Mouse (Mus musculus) adrenal gland, postnatal 25 days (tissue): Measurements from ENCODE around the gene Fut8. TPM values are rescaled to one million over a fixed set of nuclear protein-coding genes. Genes with fewer than 3 reads are reported as not detected.
"Not testable (repeated sequence)": the region's sequence is repeated elsewhere in the genome, so short reads cannot be mapped to it uniquely, and the experiment has no call there.

ENCODE experiments used
- DNase-seq: peaks from one replicate; pipeline ENCODE4 v3.0.0; 2021; ENCODE audit warnings: mixed read lengths
- total RNA-seq: library from RNA; stranded (reverse); gene quantifications from 2 replicates; pipeline ENCODE4 v1.2.3, GENCODE M21; 2021

The Fut8 gene
- total RNA-seq, 1 experiment from 2014 or later = 47.7 TPM

DNA sequence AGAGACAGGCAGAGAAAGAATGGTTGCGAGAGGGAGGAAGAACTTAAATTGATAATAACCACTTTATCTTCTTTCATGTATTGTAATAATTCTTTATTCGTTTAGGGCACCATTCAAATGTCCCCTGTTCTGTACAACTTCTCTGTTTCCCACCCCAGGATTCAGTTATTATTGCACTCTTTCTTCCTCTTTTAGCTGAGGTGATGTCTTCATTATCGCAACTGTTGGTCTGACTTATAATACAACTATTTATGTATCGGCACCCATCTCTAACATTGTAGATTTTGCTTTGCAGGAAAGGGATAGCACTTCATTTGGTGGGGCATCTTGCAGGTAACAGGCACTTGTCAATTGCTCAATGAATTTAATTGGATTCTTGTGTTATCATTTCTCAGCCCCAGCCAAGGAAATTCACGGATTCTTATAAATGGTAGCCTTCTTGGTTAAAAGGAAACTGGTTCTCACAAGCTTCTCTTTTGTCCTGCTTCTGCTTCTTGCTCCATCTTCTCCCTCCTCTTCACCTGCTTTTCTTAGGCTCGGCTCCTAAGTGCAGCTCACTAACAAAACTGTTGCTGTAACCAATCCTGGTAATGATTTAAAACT is 15.6 kb upstream of the Fut8 start:
- DNase-seq = no peak

DNA sequence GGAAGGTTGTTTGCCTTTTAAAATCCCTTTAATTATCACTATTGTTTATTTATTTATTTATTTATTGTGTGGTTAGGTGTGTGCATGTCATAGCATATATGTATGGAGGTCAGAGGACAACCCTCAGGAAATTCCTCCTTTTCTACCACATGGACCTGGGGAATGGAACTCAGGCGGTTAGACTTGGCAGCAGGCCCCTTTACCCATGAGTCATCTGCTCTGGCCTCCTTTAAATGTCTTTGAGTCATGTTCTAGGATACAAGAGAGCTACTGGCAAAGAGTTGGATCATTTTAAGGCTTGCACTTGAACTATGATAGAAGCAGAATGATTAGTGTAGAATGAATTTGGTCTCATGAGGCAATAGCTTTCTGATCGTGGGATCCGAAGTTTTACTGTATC is 14.3 kb upstream of the Fut8 start:
- peak; percentile 74 for DNase-seq

DNA sequence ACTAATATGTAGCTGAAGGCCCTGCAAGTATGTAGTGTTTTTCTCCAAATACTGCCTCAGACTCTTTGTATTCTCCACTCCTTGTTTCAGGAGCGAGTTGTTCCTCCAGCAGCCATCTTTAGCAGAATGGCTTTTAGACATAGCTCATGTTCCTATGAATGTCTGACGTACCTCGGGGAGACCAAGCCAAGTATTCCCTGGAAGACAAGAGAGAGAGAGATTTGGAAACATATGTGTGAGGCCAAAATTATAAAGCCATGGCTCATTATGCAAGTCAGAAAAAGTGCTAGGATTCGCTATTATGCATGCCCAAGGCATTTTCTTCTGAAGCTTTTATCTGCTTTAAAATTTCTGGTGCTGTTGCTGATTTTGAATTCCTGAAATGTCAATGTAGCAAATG is 13.8 kb upstream of the Fut8 start:
- DNase-seq = no peak

DNA sequence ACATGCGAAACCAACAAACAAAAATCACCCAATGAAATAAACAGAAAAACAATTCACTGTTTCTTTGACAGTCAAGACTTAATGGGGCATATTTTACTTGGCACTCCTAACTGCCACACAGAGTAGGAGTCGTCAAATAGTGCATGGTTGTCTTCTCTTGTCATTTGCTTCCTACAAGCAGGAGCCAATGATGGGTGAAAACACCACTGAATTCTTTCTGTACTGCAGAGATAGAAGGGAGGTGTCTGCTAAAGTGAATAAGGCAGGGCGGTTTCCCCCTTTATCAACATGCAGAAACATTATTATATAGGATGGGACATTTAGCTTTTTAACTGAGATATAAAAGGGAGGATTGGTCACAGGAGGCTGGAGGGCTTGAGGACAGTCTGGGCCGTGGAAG is 13.0 kb upstream of the Fut8 start:
- DNase-seq = no peak

DNA sequence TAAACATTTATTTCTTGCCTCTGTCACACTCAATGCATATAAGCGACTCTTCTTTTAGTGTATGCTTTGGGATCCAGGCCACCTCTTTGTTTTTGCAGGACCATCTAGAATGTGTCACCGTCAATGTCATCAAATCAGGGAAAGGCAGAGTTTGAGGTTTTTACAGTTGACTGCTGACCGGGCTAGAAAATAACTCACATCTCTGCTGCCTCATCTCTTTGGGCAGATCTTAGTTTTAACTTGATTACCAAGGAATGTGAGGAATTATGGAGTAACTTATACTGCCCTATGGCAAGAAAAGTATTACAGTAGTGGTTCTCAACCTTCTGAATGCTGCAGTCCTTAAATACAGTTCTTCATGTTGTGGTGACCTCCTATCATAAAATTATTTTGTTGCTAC is 12.2 kb upstream of the Fut8 start:
- DNase-seq = no peak

DNA sequence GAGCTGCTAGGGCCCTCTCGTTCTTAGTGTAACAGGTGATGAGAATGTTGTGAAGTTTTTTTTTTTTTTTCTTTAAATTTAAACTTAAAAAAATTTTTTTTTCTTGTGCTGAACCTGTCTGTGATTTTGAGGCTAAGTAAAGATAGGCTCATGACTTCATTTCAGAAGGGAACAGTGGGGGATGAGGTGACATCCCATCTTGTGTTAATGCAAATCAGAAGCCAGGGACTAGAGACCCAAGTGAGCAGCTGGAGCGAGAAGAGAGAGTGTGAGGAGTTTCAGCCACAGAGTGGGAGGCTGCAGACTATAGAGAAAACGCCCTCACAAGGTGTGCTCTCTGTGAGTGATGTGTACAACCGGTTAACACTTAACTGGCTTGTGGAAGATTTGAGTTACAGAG is 2.0 kb upstream of the Fut8 start:
- DNase-seq = no peak

DNA sequence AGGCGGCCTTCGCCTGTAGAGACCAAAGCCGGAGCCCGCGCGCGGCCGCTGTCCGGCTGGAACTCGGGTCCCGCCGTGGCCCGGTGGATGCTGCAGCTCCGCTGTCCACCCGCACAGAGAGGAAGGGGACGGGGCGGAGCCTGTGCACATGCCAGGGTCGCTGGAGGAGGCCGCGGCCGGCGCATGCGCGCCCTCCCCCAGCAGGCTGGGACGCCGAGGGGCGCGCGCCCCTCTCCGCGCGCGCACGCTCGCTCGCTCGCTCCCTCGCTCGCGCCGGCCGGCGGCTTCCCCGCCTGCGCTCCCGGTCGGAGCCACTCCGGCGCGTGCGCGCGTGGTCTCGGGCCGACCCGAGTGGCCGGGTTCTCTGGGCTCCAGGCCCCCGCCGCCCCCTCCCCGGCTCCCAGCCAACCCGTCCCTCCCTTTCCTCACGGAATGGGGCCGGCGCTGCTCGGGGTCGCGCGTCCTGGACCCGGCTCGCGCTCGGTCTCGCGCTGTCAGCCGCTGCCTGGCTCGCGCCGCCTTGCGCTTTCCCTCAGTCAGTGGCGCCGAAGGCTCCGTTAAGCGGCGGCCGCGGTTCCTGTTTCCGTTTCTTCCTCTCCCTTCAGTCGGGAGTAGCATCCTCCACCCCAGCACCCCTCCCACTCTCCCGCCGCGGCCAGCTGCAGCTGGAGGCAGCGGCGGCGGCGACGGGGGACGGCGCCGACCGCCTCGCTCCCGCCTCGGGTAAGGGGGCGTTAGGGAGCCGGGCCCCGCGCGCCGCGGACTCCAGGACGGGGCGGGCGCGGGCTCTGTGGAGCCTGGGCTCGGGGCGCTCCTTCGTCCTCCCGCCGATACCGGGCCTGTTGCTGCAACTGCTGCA is 835 bp downstream of the Fut8 start:
- peak; percentile 95 for DNase-seq

DNA sequence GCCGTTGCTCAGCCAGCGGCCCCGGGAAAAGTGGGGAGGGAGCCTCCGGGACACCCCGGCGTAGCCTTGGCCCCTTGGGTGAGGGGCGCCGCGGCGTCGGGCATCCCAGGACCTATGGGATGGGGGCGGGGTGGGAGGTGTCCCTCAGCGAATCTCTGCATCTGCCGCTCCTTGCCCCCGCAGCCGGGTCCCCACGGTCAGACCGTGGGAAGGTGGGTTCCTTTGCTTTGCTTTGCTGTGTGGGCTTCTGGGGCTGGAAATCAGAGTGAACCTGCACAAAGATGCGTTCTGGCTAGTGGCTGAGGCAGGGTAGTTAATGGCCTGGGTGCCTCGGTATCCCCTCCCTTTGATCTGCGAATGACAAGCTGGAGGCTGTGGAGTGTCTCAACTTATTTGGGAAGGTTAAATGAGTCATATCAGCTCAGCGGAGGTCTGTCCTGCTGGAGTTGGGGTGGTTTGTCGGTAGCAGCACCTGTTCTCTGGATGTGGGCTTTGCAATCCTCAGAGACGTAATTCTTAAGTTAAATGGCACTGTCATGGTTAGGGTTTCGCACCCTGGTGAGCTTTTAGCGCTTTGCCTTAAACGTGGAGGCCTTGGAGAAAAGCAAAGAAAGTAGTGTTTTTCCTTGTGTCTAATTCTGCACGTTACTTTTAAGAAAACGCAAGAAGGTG is 1.6 kb downstream of the Fut8 start:
- no peak for DNase-seq

DNA sequence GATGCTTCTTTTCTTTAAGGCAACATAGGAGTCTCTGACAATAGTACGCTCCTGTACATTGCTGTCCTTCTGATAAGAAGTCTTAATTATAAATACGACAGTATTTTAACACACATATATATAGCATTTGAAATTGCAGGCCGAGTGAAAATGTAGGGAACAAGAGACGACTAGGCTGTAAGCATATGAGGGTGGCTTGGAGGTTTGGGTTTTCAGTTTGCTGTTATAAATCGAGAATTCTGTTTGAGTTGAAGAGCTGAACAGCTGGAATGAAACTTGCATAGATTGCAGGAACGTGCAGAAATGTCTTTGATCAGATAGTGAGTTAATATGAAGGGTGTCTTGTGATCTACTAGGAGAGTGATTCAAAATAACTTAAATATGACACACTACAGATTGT is 2.4 kb downstream of the Fut8 start:
- no peak for DNase-seq

DNA sequence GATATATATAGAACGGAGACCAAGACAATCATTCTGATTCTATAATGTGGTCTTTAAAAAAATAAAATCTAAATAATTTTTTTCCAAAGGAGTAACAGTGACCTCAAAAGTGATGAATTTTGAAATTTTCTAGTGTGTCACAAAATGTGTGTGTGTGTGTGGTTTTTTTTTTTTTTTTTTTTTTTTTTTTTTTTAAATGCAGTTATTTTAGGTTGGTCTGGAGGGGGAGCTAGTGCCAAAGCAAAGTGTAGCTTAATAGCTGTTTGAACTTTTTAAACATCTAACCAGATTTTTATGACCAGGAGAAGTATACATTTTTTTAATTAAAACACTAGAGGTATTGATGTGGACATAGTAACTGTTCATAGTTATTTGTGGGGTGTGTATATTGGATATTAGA is 2.9 kb downstream of the Fut8 start:
- no peak for DNase-seq

DNA sequence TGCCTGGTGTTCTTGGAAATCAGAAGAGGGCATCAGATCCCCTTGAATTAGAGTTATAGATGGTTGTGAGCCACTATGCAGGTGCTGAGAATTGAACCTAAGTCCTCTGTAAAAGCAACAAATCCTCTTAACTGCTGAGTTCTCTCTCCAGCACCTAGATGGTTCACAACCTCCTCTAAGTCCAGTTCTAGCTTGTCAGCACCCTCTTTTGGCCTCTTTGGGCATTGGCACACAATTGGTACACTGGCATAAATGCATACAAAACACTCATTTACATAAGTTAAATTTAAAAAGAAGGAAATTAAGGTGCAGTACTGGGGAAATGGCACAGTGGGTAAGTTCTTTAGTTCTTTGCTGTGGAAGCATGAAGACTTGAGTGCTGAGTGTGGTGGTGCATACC is 24.7 kb downstream of the Fut8 start:
- DNase-seq = no peak

DNA sequence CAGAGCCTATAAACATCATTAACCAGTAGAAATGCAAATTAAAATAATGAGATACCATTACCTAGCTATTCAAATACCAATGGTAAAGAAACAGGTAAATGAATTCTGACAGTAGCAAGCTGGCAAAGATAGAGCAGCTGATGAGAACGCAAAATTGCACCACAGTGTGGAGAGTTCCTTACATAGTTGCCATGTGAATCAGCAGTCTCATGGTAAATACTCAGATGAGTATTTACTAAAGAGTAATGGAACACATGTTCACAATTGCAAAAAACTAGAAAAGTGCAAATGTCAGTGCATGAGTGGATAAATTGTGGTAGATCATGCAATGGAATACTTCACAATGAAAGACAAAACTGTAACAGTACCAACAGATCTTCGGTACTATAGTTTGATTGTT is 25.9 kb downstream of the Fut8 start:
- DNase-seq = no peak

DNA sequence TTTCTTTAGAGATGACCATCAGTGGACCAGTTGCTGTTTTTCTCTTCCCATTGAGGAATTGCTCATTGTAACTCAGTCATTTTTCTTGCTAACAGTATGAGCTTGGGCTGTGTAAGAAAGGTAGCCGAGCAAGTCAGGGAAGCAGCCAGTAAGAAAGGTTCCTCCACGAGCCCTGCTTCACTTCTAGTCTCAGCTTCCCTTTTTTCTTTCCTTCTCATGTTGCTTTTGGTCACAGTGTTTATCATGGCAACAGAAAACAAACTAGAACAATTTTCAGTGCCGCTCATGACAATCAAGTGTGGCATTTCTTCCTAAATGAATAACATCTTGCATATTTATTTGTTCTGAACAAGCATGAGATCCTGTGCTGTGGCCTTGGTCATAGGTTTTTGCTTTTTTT is 32.8 kb downstream of the Fut8 start:
- DNase-seq = no peak

DNA sequence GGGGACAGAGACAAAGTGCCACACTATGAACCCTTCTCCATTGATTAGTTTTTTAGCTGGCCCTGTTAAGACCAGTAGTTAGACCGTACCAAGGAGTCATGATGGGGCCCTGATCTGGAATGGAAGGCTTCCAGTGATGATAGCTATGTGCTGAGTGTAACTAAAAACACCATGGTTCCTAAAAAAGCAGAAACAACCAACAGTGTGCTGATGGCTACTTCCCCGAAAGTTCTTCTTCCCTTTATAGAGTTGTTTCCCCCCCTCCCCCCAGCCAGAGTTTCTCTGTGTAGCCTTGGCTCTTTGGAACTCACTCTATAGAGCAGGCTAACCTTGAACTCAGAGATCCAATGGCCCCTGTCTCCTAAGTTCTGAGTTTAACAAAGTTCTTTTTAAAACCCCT is 50.6 kb downstream of the Fut8 start:
- no peak for DNase-seq

DNA sequence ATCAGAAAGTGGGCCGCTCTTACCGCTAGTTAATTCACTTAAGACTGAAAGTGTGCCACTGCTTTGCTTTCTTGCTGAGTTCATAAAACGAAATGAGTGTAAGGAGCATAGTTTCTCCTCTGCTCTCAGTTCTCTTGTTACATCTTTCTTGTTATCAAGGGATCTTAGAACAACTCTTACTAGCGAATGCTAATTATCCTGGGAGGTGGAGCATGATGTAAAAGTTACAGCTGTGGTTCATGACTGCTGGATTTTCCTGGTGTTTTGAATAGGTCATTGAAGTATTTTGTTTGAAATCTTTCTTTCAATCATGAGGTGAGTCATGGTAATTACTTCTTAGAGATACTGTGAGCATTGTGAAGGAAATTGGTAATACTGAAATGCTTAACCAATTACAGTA is 53.1 kb downstream of the Fut8 start:
- no peak for DNase-seq

DNA sequence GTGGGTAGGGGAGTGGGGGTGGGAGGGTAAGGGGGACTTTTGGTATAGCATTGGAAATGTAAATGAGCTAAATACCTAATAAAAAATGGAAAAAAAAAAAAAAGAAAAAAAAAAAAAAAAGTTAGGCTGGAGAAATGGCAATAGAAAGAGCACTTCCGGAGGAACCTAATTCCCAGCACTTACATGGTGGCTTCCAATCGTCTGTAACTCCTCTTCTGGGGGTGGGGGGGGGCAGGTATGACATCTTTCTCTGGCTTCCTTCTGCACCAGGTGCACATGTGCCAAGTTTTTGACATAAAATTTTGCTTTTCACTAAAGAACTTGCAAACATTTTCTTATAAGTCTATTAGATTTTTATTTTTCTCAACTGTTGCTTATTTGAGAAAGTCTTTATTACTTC is 53.9 kb downstream of the Fut8 start:
- DNase-seq = not testable (repeated sequence)

DNA sequence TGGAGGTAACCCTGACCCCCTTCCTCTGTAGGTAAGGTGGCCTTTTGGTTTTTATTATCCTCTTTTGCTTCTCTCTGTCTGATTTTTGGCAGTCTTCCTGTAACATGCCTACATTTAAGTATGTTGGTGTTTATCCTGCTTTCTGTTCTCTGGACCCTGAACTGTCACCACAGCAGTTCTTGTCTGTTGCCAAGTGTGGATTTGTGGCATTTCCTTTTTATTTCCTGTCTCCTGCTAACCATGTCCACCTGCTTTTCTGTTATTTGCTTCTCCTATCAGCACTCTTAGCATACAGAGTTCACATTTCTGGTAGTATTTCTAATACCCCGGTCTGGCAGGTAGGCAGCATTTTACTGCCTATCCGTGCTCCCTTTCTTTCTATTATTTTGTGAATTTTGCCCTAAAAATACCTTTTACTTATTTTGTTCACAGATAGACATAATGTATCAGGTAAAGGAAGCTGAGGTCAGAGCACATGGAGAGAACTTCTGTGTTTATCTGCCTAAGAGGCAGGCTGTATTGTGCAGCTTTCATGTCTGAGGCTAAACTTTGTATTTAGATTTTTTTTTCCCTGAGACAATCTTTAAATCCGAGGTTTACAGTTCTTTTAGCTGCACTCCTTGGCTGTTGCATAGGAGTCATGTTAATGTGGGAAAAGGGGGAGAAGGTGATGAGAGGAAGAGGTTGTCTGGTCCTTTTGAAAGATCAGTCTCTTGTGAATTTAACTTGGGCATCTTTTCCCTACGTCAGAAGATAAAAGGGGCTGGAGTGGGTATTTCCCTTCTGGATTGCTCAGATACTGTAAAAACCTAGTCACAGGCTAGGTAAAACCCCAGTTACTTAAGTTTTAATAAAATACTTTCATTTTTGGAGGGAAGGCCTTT is 54.7 kb downstream of the Fut8 start:
- DNase-seq = no peak

DNA sequence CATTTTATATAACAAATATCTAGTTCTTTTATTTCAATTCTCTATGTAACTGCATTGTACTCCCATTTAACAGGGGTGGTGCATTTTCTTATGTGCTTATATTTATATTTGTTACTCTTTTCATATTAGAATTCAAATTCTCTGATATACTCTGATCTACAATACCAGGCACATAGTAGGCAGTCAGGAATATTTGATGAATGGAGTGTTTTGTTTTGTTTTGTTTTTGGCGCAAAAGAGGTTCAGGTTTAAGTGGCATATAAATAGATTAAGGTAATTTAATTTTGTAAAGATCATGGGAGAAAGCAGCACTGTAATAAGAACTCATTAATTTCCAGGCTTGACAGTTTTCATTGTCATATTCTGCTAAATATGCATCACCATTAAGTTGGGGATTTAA is 58.2 kb downstream of the Fut8 start:
- no peak for DNase-seq

DNA sequence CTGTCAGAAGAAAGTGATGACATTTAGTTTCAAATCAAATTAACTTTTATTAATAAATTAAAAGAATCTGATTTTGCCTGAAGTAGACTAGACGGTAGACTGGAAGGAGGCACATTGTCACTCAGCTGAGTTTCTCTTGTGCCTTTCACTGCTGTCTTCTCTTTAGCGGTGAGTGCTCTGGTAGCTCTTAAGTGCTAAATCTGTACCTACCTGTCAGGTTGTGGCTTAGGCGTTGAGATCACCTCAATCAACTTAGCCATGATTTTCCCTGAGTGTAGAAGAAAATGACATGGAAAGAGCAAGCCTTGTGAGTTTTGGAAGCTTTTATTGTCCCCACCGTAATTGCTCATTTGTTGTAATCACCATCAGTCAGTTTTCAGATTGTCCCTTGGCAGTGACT is 59.2 kb downstream of the Fut8 start:
- no peak for DNase-seq

DNA sequence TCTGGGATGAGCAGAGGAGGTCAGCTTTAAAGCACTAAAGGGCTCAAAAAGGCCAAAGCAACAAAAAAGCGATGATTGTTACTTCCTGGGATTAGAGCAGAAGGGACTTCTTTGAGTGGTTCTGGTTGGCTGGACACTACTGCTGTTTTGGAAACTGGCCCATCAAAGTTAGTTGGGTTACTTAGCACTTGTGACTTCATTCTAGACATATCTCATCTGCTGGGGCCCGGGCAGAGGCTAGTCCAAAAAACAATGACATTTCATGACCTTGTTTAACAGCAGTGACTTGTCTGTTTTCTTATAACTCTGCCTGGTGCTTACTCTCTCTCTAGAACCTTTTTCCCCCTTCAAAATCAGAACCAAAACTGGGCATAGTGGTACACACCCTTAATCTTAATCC is 59.9 kb downstream of the Fut8 start:
- DNase-seq = no peak

DNA sequence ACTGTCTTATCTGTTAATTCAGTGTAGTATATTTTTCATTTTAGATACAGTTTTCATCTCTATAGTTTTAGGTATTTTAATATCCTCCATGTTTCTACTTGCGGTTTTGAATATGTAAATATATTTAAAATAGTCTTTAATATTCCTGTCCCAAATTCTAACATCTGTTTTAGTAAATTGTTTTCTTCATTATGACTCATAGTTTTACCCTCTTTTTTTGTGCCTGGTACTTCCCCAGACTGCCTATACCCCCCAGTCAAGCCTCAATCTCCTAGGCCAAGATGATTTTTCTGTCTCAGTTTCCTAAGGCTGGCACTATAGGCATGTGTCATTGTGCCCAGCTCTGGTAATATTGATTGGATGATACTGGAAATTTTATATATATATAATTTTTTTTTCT is 64.1 kb downstream of the Fut8 start:
- no peak for DNase-seq

DNA sequence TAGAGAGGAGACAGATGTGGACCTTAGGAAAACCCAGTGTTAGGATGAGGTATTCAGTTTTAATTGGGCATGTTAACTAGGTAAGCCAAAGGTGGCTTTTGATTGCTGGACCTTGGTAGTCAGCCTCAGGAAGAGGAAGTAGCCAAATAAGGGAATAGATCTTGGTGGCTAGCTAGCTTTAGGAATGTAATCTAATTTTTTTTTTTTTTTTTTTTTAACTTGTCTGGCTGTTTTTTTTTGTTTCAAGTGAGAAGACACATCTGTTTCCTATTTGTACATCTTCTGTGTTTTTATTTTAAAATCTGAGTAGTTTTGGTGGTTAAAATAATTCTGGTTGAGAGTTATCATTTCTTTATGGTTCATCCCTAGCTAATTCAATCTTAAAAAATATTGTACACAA is 65.4 kb downstream of the Fut8 start:
- no peak for DNase-seq

DNA sequence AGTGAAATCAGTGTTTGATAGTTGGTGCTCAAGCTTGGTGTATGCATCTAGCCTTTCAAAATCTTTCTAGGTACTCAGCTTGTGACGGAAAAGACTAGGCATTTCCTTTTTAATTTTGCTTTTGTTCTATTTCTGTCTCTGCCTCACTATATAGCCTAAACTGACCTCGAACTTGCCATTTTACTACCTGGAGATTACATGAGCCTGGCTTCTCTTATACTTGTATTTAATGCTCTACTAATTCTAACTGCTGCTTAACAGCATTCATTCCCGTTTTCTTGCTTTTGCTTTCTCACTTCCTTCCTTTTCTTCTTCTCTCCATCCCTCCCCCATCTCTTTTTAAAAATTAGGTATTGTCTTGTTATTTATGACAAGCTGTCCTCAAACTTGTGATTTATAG is 67.6 kb downstream of the Fut8 start:
- DNase-seq = no peak
